Mouse (Mus musculus) CD8-positive naive resting alpha-beta T cell, adult 57 days (primary cell): ENCODE results near the gene Tcstv3. TPM values are rescaled to one million over a fixed set of nuclear protein-coding genes. Genes with fewer than 3 reads are reported as not detected.

Experiments used
- total RNA-seq: library from RNA; stranded (reverse); gene quantifications from one replicate; pipeline ENCODE4 v1.2.4, GENCODE M21; 2023

Gene Tcstv3
- total RNA-seq, result not detected

GRCm38 (mm10) chr13:120316578-120316977 is at the start of gene Tcstv3:
Tcstv3 (plus strand) TSS chr13:120316878.

DNA sequence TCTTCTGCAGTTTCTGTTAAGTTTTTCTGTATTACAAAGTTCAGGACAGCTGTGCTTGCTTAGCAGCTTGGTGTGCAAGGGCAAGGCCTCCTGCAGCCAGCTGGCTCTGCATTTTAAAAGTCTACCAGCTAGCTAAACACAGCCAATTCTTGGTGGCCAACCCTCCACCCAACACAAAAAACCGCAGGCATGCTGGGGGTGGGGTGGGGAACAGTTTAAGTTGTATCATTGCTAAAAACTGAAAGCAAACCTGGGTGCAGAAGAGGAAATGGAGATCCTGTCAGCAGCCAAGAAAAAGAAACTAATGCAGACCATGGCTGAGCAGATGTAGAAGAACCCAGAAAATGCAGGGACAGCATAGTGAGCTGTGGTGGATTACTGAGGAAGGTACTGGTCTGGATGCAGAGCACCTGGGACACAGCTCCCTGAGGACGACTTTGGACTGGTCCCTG is 16.7 kb upstream of the Tcstv3 start, which contains the start of gene BC147527:
Gene BC147527 (plus strand): TSS at position 402 of the 452 bp plus-strand sequence.

Other genes starting within 250 kb of the Tcstv3 start
- gene Gm20767, start 176.6 kb upstream of the Tcstv3 start, total RNA-seq, result not detected
- gene Gm21818, start 144.4 kb upstream of the Tcstv3 start, total RNA-seq, result not detected
- 1.7 TPM for gene Gm21762, start 100.9 kb upstream of the Tcstv3 start, total RNA-seq
- not detected for gene Gm21731, start 77.8 kb upstream of the Tcstv3 start, total RNA-seq
- not detected for gene AF067061, start 53.8 kb upstream of the Tcstv3 start, total RNA-seq
- 7.0 TPM for gene BC147527, start 16.5 kb upstream of the Tcstv3 start, total RNA-seq